Mouse (Mus musculus): ENCODE measurements at regions not wholly inside any gene's neighbourhood (a gene's known extent, or its start where the extent isn't known, plus 50 kb on each side); places are given as distances from the start of the nearest gene placed in this dataset.
A peak's percentile ranks its signal among the peaks of the same experiment; 100 is the strongest.
"Not testable (repeated sequence)": the region's sequence is repeated elsewhere in the genome, so short reads cannot be mapped to it uniquely, and the experiment has no call there.

DNA sequence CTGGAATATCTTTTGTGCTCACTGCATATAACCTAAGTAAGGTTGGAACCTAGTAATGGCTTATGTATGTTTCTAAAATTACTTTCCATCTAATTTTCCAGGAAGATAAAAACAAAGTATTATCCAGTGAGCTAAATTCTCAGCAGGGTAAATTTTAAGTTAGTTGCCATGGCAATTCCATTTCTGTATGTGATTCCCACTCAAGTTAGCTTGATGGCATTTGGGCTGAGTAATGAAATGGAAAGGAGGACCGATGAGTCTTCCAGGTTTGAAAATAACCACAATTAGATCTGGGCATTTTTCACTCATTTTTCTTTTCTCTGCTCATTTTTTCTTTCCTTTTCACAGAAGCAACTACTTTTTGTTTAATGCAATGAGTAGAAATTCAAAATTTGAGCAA, 398.4 kb upstream of the Gm10801 start:
- no peak for ATAC-seq (replicated peaks)
- Histone ChIP-seq H3K4me3 (no peak overlapping the region), H3K4me2 (replicated peaks) (no peak overlapping the region), H3K27ac (replicated peaks) (no peak overlapping the region), H3K9ac (replicated peaks) (no peak overlapping the region), H3K27me3 (no peaks in the 10 kb centered on the region), H3K4me1 (no peaks in the 10 kb centered on the region), H3K36me3 (no peaks in the 10 kb centered on the region), H3K9me3 (no peaks in the 10 kb centered on the region)
- 80% methylated on average over 1 of the region's 1 CpGs for WGBS

DNA sequence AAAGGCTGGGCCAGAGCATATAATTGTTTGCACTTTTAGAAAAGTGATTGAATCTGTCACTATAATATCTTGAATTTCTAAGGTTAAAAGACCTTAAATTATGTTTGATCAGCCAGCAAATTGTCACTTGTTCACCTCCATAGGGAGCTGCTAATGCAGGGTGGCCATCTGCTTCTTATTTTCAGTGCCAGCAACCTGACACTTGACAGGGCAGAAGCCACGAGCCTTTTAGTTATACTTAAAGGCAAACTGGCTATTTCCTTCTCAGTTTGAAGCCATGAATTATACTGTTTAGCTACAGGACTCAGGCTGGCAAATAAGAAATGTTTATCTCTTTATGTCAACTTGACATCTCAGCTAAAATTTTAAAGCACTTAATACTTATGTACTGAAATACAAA, 392.5 kb upstream of the Gm10801 start:
- Histone ChIP-seq H3K27me3 (no peaks in the 10 kb centered on the region), H3K4me1 (no peaks in the 10 kb centered on the region), H3K4me2 (replicated peaks) (no peak overlapping the region), H3K36me3 (no peaks in the 10 kb centered on the region), H3K4me3 (no peak overlapping the region), H3K9ac (replicated peaks) (no peak overlapping the region), H3K9me3 (no peaks in the 10 kb centered on the region), H3K27ac (replicated peaks) (no peak overlapping the region)
- ATAC-seq (replicated peaks): no peak
- WGBS: 39% methylated on average over 1 of the region's 1 CpGs

DNA sequence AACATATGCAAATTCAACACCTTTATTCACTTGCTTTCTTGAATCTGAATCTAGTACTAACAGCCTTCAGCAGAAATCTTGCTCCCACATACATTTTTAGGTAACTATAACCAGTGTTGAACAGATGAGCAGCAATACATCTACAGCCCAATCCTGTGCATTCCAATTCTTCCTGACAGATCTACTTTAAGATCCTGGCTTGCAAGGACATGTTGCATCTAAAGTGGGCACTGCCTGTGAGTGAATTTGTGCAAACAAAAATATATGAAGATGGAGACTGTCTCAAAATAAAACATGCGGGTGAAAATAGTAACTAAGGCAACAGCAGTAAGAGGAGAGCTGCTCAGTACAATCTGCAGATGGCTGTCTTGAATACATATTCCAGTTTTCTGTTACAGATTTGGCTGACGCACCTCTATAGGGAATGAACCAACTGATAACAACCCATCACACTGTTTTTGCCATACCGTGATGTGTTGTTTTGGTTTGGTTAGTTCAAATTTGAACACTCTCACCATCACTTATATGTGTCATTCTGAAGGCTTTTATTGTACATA, 375.2 kb upstream of the Gm10801 start:
- 78% methylated on average over 3 of the region's 3 CpGs for WGBS
- Histone ChIP-seq H3K4me1 (no peaks in the 10 kb centered on the region), H3K27ac (replicated peaks) (no peak overlapping the region), H3K4me2 (replicated peaks) (no peak overlapping the region), H3K9me3 (no peaks in the 10 kb centered on the region), H3K36me3 (no peaks in the 10 kb centered on the region), H3K4me3 (no peak overlapping the region), H3K27me3 (no peaks in the 10 kb centered on the region), H3K9ac (replicated peaks) (no peak overlapping the region)
- no peak for ATAC-seq (replicated peaks)

DNA sequence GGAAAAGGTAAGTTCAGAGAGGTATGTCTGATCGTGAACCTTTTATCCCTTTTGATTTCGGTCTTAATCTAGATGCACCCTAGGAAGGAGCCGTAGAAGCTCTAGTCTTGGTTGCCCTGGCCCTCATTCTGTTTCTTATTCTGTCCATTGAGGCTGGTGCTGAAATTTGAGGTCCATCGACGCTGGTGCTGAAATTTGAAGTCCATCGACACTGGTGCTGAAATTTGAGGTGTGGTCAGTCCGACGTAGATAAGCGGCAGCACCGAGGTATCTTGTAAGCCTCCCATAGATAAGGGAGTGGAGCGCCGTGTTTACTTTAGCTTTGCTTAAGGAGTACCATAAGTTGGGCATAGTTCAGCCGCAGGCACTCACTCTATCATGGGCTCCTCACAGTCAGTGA, 332.0 kb upstream of the Gm10801 start:
- H3K4me1 ChIP-seq; ATAC-seq (replicated peaks); H3K36me3 ChIP-seq; H3K9ac ChIP-seq (replicated peaks); H3K4me2 ChIP-seq (replicated peaks); H3K27ac ChIP-seq (replicated peaks); H3K4me3 ChIP-seq; H3K9me3 ChIP-seq; H3K27me3 ChIP-seq: not testable (repeated sequence)
- 89% methylated on average over 13 of the region's 13 CpGs for WGBS

DNA sequence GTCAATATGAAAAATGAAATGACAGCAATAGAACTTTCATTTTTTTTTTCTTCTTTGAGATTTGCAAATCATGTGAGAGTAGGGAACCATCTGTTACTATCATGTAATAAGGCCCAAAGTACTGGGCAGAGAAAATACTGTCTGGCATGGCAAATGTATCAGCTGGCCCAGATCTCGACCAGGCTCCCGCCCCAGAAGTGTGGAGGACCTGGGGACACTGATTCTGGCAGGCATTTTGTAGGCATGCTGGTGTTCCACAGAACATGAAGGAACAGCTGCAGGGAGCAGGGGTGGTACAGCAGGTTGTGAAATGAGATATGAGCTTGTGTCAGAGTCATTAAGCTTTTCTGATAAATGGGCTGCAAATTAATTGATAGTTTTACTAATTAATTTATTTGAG, 307.8 kb upstream of the Gm10801 start:
- WGBS: 61% methylated on average over 2 of the region's 2 CpGs
- H3K4me3 ChIP-seq: no peak overlapping the region
- H3K9me3 ChIP-seq: no peaks in the 10 kb centered on the region
- H3K4me1 ChIP-seq: no peaks in the 10 kb centered on the region
- H3K36me3 ChIP-seq: no peaks in the 10 kb centered on the region
- peak; percentile 61 for ATAC-seq (replicated peaks)
- no peaks in the 10 kb centered on the region for H3K27me3 ChIP-seq
- H3K9ac ChIP-seq (replicated peaks): no peak overlapping the region
- no peak overlapping the region for H3K27ac ChIP-seq (replicated peaks)
- no peak overlapping the region for H3K4me2 ChIP-seq (replicated peaks)

DNA sequence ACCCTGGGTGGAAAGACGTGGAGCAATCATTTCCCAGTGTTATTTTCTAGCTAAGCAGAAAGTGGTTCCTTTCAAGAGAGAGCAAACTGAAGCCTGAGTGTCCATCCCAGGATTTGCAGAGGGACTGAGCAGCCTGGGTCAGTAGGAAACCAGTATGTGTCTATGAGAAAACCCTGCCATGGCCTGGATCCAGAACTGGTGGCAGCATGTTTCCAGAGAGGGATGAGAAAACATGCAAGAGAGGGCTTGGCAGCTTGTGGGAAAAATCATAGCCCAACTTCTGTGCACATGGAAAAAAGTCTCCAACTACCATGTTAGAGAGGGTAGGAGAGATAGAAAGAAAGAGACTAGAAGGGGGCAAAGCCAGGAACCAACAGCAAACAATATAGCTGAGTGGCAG, 282.8 kb upstream of the Gm10801 start:
- no peaks in the 10 kb centered on the region for H3K27me3 ChIP-seq
- H3K36me3 ChIP-seq: no peaks in the 10 kb centered on the region
- 72% methylated on average over 1 of the region's 1 CpGs for WGBS
- no peaks in the 10 kb centered on the region for H3K4me1 ChIP-seq
- H3K4me3 ChIP-seq: no peak overlapping the region
- no peak overlapping the region for H3K27ac ChIP-seq (replicated peaks)
- H3K9ac ChIP-seq (replicated peaks): no peak overlapping the region
- no peak for ATAC-seq (replicated peaks)
- no peak overlapping the region for H3K4me2 ChIP-seq (replicated peaks)
- H3K9me3 ChIP-seq: no peaks in the 10 kb centered on the region
